Mouse (Mus musculus): ENCODE data around the gene B4galnt3. TPM values are rescaled to one million over a fixed set of nuclear protein-coding genes. Genes with fewer than 3 reads are reported as not detected.

Gene B4galnt3
- polyA plus RNA-seq, 1 experiment from 2014 or later = 0.29 TPM

- ATAC-seq (ENCODE audit: low read depth) (peak; percentile 100), DNase-seq (peak; percentile 71)
- no peaks in the 10 kb centered on the region for H3K27me3 ChIP-seq
- peak overlapping the region; percentile 97 for H3K27ac ChIP-seq
- H3K4me2 ChIP-seq = peak overlapping the region; percentile 58
- H3K9me3 ChIP-seq (replicated peaks) = no peaks in the 10 kb centered on the region
- peak overlapping the region; percentile 23 for H3K4me3 ChIP-seq (replicated peaks)
- no peaks in the 10 kb centered on the region for H3K36me3 ChIP-seq
- WGBS (ENCODE audit: insufficient replicate concordance) = 8% methylated on average over 1 of the region's 1 CpGs
- peaks cover 51% of the 10 kb centered on the region for H3K4me1 ChIP-seq (replicated peaks)
- H3K9ac ChIP-seq = peak overlapping the region; percentile 73
Measured at GRCm38 (mm10) chr6:120216702-120217101, 77.7 kb downstream of the B4galnt3 start.

- WGBS (ENCODE audit: insufficient replicate concordance) = 46% methylated on average over 6 of the region's 6 CpGs
- H3K9ac ChIP-seq = no peak overlapping the region
- H3K27me3 ChIP-seq = peaks cover 7% of the 10 kb centered on the region; the same call in 1 of the 2 replicates
- no peaks in the 10 kb centered on the region for H3K9me3 ChIP-seq (replicated peaks)
- peaks cover 37% of the 10 kb centered on the region for H3K4me1 ChIP-seq (replicated peaks)
- no peaks in the 10 kb centered on the region for H3K36me3 ChIP-seq
- no peak overlapping the region for H3K4me2 ChIP-seq
- no peak overlapping the region for H3K4me3 ChIP-seq (replicated peaks)
- peak; percentile 37 for DNase-seq
- ATAC-seq (ENCODE audit: low read depth) = 0 out of 2 replicates have a peak, but pooled peaks have one; percentile 31
- peak overlapping the region; percentile 36; the same call in 1 of the 2 replicates for H3K27ac ChIP-seq
Measured at GRCm38 (mm10) chr6:120211536-120211935, 82.8 kb downstream of the B4galnt3 start.

GRCm38 (mm10) chr6:120206586-120206985, 87.8 kb downstream of the B4galnt3 start:
- DNase-seq (no peak), ATAC-seq (ENCODE audit: low read depth) (no peak)
- H3K4me3 ChIP-seq (replicated peaks) = no peak overlapping the region
- no peak overlapping the region for H3K4me2 ChIP-seq
- peaks cover 30% of the 10 kb centered on the region for H3K27me3 ChIP-seq
- H3K9ac ChIP-seq = no peak overlapping the region
- no peaks in the 10 kb centered on the region for H3K9me3 ChIP-seq (replicated peaks)
- no peaks in the 10 kb centered on the region for H3K36me3 ChIP-seq
- H3K4me1 ChIP-seq (replicated peaks) = peaks cover 8% of the 10 kb centered on the region
- WGBS (ENCODE audit: insufficient replicate concordance) = 70% methylated on average over 5 of the region's 5 CpGs
- H3K27ac ChIP-seq = no peak overlapping the region

DNA sequence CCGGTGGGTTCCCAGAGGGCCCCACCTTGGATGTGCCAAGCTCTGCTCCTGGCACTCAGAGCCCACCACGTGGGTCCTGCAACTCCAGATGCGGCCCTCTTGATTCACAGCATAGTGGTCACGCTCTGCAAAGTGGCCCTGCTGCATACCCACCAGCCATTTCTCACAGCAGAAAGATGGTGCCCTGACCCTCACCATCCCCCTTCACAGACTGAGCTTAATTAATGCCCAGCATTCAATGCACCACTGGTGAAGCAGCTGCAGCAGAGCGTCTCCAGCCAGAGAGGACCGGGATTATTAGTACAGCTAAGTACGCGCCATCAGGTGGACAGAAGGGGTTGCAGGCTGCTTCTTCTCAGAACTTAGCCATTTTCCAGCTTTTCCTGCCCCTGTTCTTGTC, 92.0 kb downstream of the B4galnt3 start:
- H3K27ac ChIP-seq = no peak overlapping the region
- H3K4me3 ChIP-seq (replicated peaks) = no peak overlapping the region
- WGBS (ENCODE audit: insufficient replicate concordance) = 76% methylated on average over 8 of the region's 8 CpGs
- ATAC-seq (ENCODE audit: low read depth) (no peak), DNase-seq (no peak)
- no peak overlapping the region for H3K4me2 ChIP-seq
- no peaks in the 10 kb centered on the region for H3K9me3 ChIP-seq (replicated peaks)
- no peaks in the 10 kb centered on the region for H3K36me3 ChIP-seq
- peaks cover 30% of the 10 kb centered on the region for H3K27me3 ChIP-seq
- no peak overlapping the region for H3K9ac ChIP-seq
- H3K4me1 ChIP-seq (replicated peaks) = peaks cover 21% of the 10 kb centered on the region

DNA sequence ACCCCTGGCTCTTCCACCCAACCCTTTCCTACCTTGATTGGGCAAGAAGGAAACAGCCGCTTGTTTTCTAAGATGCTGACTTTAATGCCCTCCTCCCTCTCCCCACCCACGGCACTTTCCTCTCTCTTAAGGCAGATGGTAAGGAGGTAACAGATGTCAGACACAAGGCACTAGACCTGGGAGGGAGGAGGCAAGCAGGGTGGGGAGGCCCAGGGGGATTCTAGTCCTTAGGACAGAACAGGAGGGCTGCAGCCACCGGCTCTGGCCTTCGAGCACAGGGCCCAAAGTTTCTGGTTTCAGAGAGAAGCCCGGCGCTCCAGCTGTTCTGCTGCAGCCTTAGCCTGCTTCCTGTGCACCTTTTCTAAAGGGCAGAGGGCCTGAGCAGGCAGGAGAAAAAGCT, 92.4 kb downstream of the B4galnt3 start:
- H3K9me3 ChIP-seq (replicated peaks) = no peaks in the 10 kb centered on the region
- no peak for ATAC-seq (ENCODE audit: low read depth)
- no peak for DNase-seq
- H3K27me3 ChIP-seq = peaks cover 27% of the 10 kb centered on the region
- H3K4me2 ChIP-seq = no peak overlapping the region
- WGBS (ENCODE audit: insufficient replicate concordance) = 69% methylated on average over 6 of the region's 6 CpGs
- H3K27ac ChIP-seq = no peak overlapping the region
- H3K36me3 ChIP-seq = no peaks in the 10 kb centered on the region
- no peak overlapping the region for H3K4me3 ChIP-seq (replicated peaks)
- peaks cover 19% of the 10 kb centered on the region for H3K4me1 ChIP-seq (replicated peaks)
- no peak overlapping the region for H3K9ac ChIP-seq

- Histone ChIP-seq H3K4me2 (no peak overlapping the region), H3K9ac (no peak overlapping the region), H3K27me3 (peaks cover 15% of the 10 kb centered on the region), H3K9me3 (replicated peaks) (no peaks in the 10 kb centered on the region), H3K36me3 (no peaks in the 10 kb centered on the region), H3K4me1 (replicated peaks) (peaks cover 19% of the 10 kb centered on the region), H3K27ac (no peak overlapping the region), H3K4me3 (replicated peaks) (no peak overlapping the region)
- 46% methylated on average over 10 of the region's 10 CpGs for WGBS (ENCODE audit: insufficient replicate concordance)
- DNase-seq (no peak), ATAC-seq (ENCODE audit: low read depth) (no peak)
Measured at GRCm38 (mm10) chr6:120199638-120200394, 94.5 kb downstream of the B4galnt3 start.

- ATAC-seq (ENCODE audit: low read depth) (peak; percentile 21), DNase-seq (peak; percentile 64)
- 31% methylated on average over 9 of the region's 9 CpGs for WGBS (ENCODE audit: insufficient replicate concordance)
Measured at GRCm38 (mm10) chr6:120197964-120198363, 96.4 kb downstream of the B4galnt3 start.

DNA sequence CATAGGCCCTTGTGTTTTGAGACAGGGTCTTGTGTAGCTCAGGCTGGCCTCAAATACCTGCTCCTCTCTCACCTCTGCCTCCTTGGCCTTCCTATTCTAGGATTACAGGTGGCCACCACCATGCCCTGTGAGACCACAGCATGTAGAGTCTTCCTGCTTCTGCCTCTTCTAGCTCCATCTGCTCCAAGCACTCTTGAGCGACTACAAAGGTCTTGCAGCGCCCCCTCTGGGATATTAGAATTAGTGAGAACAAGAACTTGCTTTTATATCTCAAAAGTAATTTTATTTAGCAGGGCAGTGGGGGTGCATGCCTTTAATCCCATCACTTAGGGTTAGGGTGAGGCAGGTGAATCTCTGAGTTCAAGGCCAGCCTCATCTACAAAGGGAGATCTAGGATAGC, 97.5 kb downstream of the B4galnt3 start:
- Histone ChIP-seq H3K27ac (no peak overlapping the region), H3K4me3 (replicated peaks) (no peak overlapping the region), H3K27me3 (no peaks in the 10 kb centered on the region), H3K4me1 (replicated peaks) (peaks cover 38% of the 10 kb centered on the region), H3K36me3 (no peaks in the 10 kb centered on the region), H3K9me3 (replicated peaks) (no peaks in the 10 kb centered on the region), H3K4me2 (no peak overlapping the region), H3K9ac (no peak overlapping the region)
- 24% methylated on average over 2 of the region's 2 CpGs for WGBS (ENCODE audit: insufficient replicate concordance)
- DNase-seq (no peak), ATAC-seq (ENCODE audit: low read depth) (no peak)

More at GRCm38 (mm10) chr6:120197964-120198363, 96.4 kb downstream of the B4galnt3 start:
- H3K4me2 ChIP-seq = no peak overlapping the region
- no peak overlapping the region for H3K4me3 ChIP-seq (replicated peaks)
- H3K9ac ChIP-seq = no peak overlapping the region
- H3K4me1 ChIP-seq (replicated peaks) = peaks cover 29% of the 10 kb centered on the region
- no peaks in the 10 kb centered on the region for H3K36me3 ChIP-seq
- no peaks in the 10 kb centered on the region for H3K9me3 ChIP-seq (replicated peaks)
- no peak overlapping the region for H3K27ac ChIP-seq
- H3K27me3 ChIP-seq = no peaks in the 10 kb centered on the region

DNA sequence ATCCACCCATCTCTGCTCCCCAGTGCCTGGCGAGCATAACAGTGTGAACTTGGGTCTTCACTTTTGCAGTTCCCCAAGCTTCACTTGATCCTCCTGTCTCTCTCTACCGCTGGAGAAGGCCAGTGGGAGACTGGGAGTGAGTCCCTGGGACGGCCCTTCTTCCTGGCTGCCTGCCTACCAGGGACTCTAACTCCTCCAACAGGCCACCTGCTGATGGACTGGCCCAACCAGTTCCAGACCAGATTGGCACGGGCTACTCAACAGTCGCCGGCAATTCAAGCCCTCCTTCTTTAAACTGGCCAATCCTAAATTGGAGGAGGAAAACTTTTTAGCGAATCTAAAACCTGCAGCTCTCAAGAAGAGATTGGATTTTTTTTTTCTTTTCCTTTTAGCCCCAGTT, 99.4 kb downstream of the B4galnt3 start:
- H3K4me3 ChIP-seq (replicated peaks) = no peak overlapping the region
- H3K27me3 ChIP-seq = no peaks in the 10 kb centered on the region
- H3K36me3 ChIP-seq = no peaks in the 10 kb centered on the region
- no peak overlapping the region for H3K9ac ChIP-seq
- ATAC-seq (ENCODE audit: low read depth) (no peak), DNase-seq (no peak)
- peaks cover 48% of the 10 kb centered on the region for H3K4me1 ChIP-seq (replicated peaks)
- WGBS (ENCODE audit: insufficient replicate concordance) = 46% methylated on average over 7 of the region's 7 CpGs
- H3K9me3 ChIP-seq (replicated peaks) = no peaks in the 10 kb centered on the region
- no peak overlapping the region for H3K27ac ChIP-seq
- H3K4me2 ChIP-seq = no peak overlapping the region

- H3K27me3 ChIP-seq = no peaks in the 10 kb centered on the region
- H3K9ac ChIP-seq = no peak overlapping the region
- H3K4me2 ChIP-seq = no peak overlapping the region
- H3K4me3 ChIP-seq (replicated peaks) = no peak overlapping the region
- no peak for ATAC-seq (ENCODE audit: low read depth)
- no peak overlapping the region for H3K27ac ChIP-seq
- 55% methylated on average over 10 of the region's 10 CpGs for WGBS (ENCODE audit: insufficient replicate concordance)
- no peaks in the 10 kb centered on the region for H3K9me3 ChIP-seq (replicated peaks)
- DNase-seq = no peak
- H3K4me1 ChIP-seq (replicated peaks) = peaks cover 45% of the 10 kb centered on the region
- no peaks in the 10 kb centered on the region for H3K36me3 ChIP-seq
Measured at GRCm38 (mm10) chr6:120194305-120194704, 100.1 kb downstream of the B4galnt3 start.

DNA sequence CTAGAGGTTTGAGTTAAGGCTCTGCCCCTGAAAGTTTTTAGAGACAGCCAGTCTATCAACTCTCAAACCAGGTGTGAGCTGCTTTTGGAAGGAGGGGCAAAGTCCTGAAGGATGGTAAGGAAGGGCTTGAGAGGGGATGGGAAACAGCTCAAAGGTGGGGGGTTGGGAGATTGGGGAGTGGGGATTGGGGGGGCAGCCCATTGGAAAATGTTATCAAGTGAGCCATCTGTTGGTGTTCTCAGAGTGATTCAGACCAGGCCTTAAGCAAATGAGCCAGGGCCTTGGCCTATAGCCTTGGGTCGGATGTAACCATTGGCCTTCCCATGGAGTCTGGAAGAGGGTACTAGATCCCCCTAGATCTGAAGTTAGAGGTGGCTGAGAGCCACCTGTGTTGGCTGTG, 100.6 kb downstream of the B4galnt3 start:
- Histone ChIP-seq H3K4me1 (replicated peaks) (peaks cover 51% of the 10 kb centered on the region), H3K9ac (peak overlapping the region; percentile 38; the same call in 1 of the 2 replicates)
- ATAC-seq (ENCODE audit: low read depth) = no peak

GRCm38 (mm10) chr6:120193174-120193573, 101.2 kb downstream of the B4galnt3 start:
- Histone ChIP-seq H3K9me3 (replicated peaks) (no peaks in the 10 kb centered on the region), H3K36me3 (no peaks in the 10 kb centered on the region), H3K9ac (peak overlapping the region; percentile 38; the same call in 1 of the 2 replicates), H3K27me3 (0 out of 2 replicates have a peak, but pooled peaks cover 3% of the 10 kb centered on the region), H3K4me3 (replicated peaks) (no peak overlapping the region), H3K27ac (peak overlapping the region; percentile 68), H3K4me2 (0 out of 2 replicates have a peak overlapping the region, but pooled peaks have one; percentile 22), H3K4me1 (replicated peaks) (peaks cover 57% of the 10 kb centered on the region)
- ATAC-seq (ENCODE audit: low read depth) (peak; percentile 55), DNase-seq (peak; percentile 79)
- WGBS (ENCODE audit: insufficient replicate concordance) = 9% methylated on average over 5 of the region's 5 CpGs

More for the DNA sequence above, 100.6 kb downstream of the B4galnt3 start:
- Histone ChIP-seq H3K36me3 (no peaks in the 10 kb centered on the region), H3K27ac (peak overlapping the region; percentile 27; the same call in 1 of the 2 replicates), H3K27me3 (no peaks in the 10 kb centered on the region), H3K4me2 (no peak overlapping the region), H3K4me3 (replicated peaks) (no peak overlapping the region), H3K9me3 (replicated peaks) (no peaks in the 10 kb centered on the region)
- DNase-seq = no peak
- 50% methylated on average over 1 of the region's 1 CpGs for WGBS (ENCODE audit: insufficient replicate concordance)
